Mouse (Mus musculus) erythroid progenitor cell, adult 5-6 weeks (primary cell): ENCODE results near the gene Myh6. TPM values are rescaled to one million over a fixed set of nuclear protein-coding genes. Genes with fewer than 3 reads are reported as not detected.
A peak's percentile ranks its signal among the peaks of the same experiment; 100 is the strongest.

Experiments used
- ATAC-seq: replicated peaks from 2 replicates; pipeline ENCODE4 v1.8.0; 2016; ENCODE audit warnings: moderate number of reproducible peaks, mild to moderate bottlenecking, moderate TSS enrichment, inconsistent platforms; ENCODE audit not compliant: poor library complexity, low FRiP score, severe bottlenecking
- total RNA-seq, 2 experiments: library from RNA; stranded (forward) in 1 of 2; stranded (reverse) in 1 of 2; fragments of 150-400 nt in 1 of 2; fragments of 186-747, 209-891 nt in 1 of 2; gene quantifications; 2 replicates each; pipeline versions ENCODE4 v1.2.3 to v1.2.4; 2015 to 2017; ENCODE audit warnings: low replicate concordance in 2 of 2

The Myh6 gene
- total RNA-seq, 2 experiments from 2014 or later: not detected

GRCm38 (mm10) chr14:54903641-54904040 is 63.1 kb downstream of the Myh6 start:
- ATAC-seq: no peak

- peak; percentile 56; the same call in 1 of the 2 replicates for ATAC-seq
Observed at GRCm38 (mm10) chr14:54900383-54900782, 66.3 kb downstream of the Myh6 start.

GRCm38 (mm10) chr14:54897445-54897844 is 69.3 kb downstream of the Myh6 start:
- no peak for ATAC-seq

GRCm38 (mm10) chr14:54894296-54895151 is 72.2 kb downstream of the Myh6 start:
- ATAC-seq: peak; percentile 36; the same call in 1 of the 2 replicates

- peak; percentile 97 for ATAC-seq
Observed at GRCm38 (mm10) chr14:54893651-54894181, 73.0 kb downstream of the Myh6 start.

GRCm38 (mm10) chr14:54892200-54892599 is 74.5 kb downstream of the Myh6 start, which contains the start of gene Pabpn1:
TSS of gene Pabpn1 (plus strand) at chr14:54892500.
- no peak for ATAC-seq

Other genes with a start within 250 kb of the Myh6 start
- 7.1 and 11.9 TPM in 2 replicates for gene Slc7a8, start 185.0 kb downstream of the Myh6 start, total RNA-seq (2015; ENCODE audit: low replicate concordance)
- gene Slc7a8, start 185.0 kb downstream of the Myh6 start, total RNA-seq (2017; ENCODE audit: low replicate concordance): 2.6 and 3.0 TPM in 2 replicates
- not detected in 2 replicates for gene Rnf212b, start 152.8 kb downstream of the Myh6 start, total RNA-seq (2015; ENCODE audit: low replicate concordance)
- gene Rnf212b, start 152.8 kb downstream of the Myh6 start, total RNA-seq (2017; ENCODE audit: low replicate concordance): not detected in 2 replicates
- 4.7 and 5.0 TPM in 2 replicates for gene Homez, start 96.0 kb downstream of the Myh6 start, total RNA-seq (2015; ENCODE audit: low replicate concordance)
- gene Homez, start 96.0 kb downstream of the Myh6 start, total RNA-seq (2017; ENCODE audit: low replicate concordance): 0.13 and 1.3 TPM in 2 replicates
- gene Ppp1r3e, start 89.4 kb downstream of the Myh6 start, total RNA-seq (2015; ENCODE audit: low replicate concordance): 2.2 and 8.8 TPM in 2 replicates
- not detected in 2 replicates for gene Ppp1r3e, start 89.4 kb downstream of the Myh6 start, total RNA-seq (2017; ENCODE audit: low replicate concordance)
- gene Bcl2l2, start 83.5 kb downstream of the Myh6 start, total RNA-seq (2015; ENCODE audit: low replicate concordance): 1.7 TPM in 1 of 2 replicates, not detected in the other
- 1.7 TPM in 1 of 2 replicates, not detected in the other for gene Bcl2l2, start 83.5 kb downstream of the Myh6 start, total RNA-seq (2017; ENCODE audit: low replicate concordance)
- gene Gm20521, start 83.5 kb downstream of the Myh6 start, total RNA-seq (2015; ENCODE audit: low replicate concordance): not detected in 2 replicates
- gene Gm20521, start 83.5 kb downstream of the Myh6 start, total RNA-seq (2017; ENCODE audit: low replicate concordance): not detected in 2 replicates
- gene Pabpn1, start 74.4 kb downstream of the Myh6 start, total RNA-seq (2015; ENCODE audit: low replicate concordance): 49.9 and 68.1 TPM in 2 replicates
- 115 and 120 TPM in 2 replicates for gene Pabpn1, start 74.4 kb downstream of the Myh6 start, total RNA-seq (2017; ENCODE audit: low replicate concordance)
- not detected in 2 replicates for gene Slc22a17, start 53.8 kb downstream of the Myh6 start, total RNA-seq (2015; ENCODE audit: low replicate concordance)
- not detected in 2 replicates for gene Slc22a17, start 53.8 kb downstream of the Myh6 start, total RNA-seq (2017; ENCODE audit: low replicate concordance)
- not detected in 2 replicates for gene Efs, start 40.8 kb downstream of the Myh6 start, total RNA-seq (2015; ENCODE audit: low replicate concordance)
- not detected in 2 replicates for gene Efs, start 40.8 kb downstream of the Myh6 start, total RNA-seq (2017; ENCODE audit: low replicate concordance)
- gene Il25, start 34.2 kb downstream of the Myh6 start, total RNA-seq (2015; ENCODE audit: low replicate concordance): not detected in 2 replicates
- not detected in 2 replicates for gene Il25, start 34.2 kb downstream of the Myh6 start, total RNA-seq (2017; ENCODE audit: low replicate concordance)
- gene Cmtm5, start 30.7 kb downstream of the Myh6 start, total RNA-seq (2015; ENCODE audit: low replicate concordance): not detected in 2 replicates
- not detected in 2 replicates for gene Cmtm5, start 30.7 kb downstream of the Myh6 start, total RNA-seq (2017; ENCODE audit: low replicate concordance)
- not detected in 2 replicates for gene Gm17428, start 10.0 kb upstream of the Myh6 start, total RNA-seq (2015; ENCODE audit: low replicate concordance)
- not detected in 2 replicates for gene Gm17428, start 10.0 kb upstream of the Myh6 start, total RNA-seq (2017; ENCODE audit: low replicate concordance)
- not detected in 2 replicates for gene Myh7, start 27.7 kb upstream of the Myh6 start, total RNA-seq (2015; ENCODE audit: low replicate concordance)
- gene Myh7, start 27.7 kb upstream of the Myh6 start, total RNA-seq (2017; ENCODE audit: low replicate concordance): not detected in 2 replicates
- 15.1 TPM in 2 replicates for gene Ngdn, start 48.5 kb upstream of the Myh6 start, total RNA-seq (2015; ENCODE audit: low replicate concordance)
- 4.4 and 10.7 TPM in 2 replicates for gene Ngdn, start 48.5 kb upstream of the Myh6 start, total RNA-seq (2017; ENCODE audit: low replicate concordance)
- gene Zfhx2, start 125.4 kb upstream of the Myh6 start, total RNA-seq (2015; ENCODE audit: low replicate concordance): 1.4 and 3.8 TPM in 2 replicates
- 0.64 and 5.4 TPM in 2 replicates for gene Zfhx2, start 125.4 kb upstream of the Myh6 start, total RNA-seq (2017; ENCODE audit: low replicate concordance)
- gene Thtpa, start 127.9 kb upstream of the Myh6 start, total RNA-seq (2015; ENCODE audit: low replicate concordance): 1.1 TPM in 1 of 2 replicates, not detected in the other
- gene Thtpa, start 127.9 kb upstream of the Myh6 start, total RNA-seq (2017; ENCODE audit: low replicate concordance): 0.68 TPM in 1 of 2 replicates, not detected in the other
- gene Ap1g2, start 139.7 kb upstream of the Myh6 start, total RNA-seq (2015; ENCODE audit: low replicate concordance): 2.5 and 23.5 TPM in 2 replicates
- gene Ap1g2, start 139.7 kb upstream of the Myh6 start, total RNA-seq (2017; ENCODE audit: low replicate concordance): 0.68 and 1.8 TPM in 2 replicates
- gene Jph4, start 150.0 kb upstream of the Myh6 start, total RNA-seq (2015; ENCODE audit: low replicate concordance): not detected in 2 replicates
- gene Jph4, start 150.0 kb upstream of the Myh6 start, total RNA-seq (2017; ENCODE audit: low replicate concordance): not detected in 2 replicates